Mouse (Mus musculus): ENCODE data around the gene Mtrf1. TPM values are rescaled to one million over a fixed set of nuclear protein-coding genes. Genes with fewer than 3 reads are reported as not detected.
"Not testable (repeated sequence)": the region's sequence is repeated elsewhere in the genome, so short reads cannot be mapped to it uniquely, and the experiment has no call there.

The Mtrf1 gene
- total RNA-seq, 2 experiments from 2014 or later: 12.0 to 21.0 TPM

- ATAC-seq (replicated peaks; ENCODE audit: poor library complexity, severe bottlenecking): no peak
Measured at GRCm38 (mm10) chr14:79444601-79445000, 47.0 kb downstream of the Mtrf1 start.

- peak; percentile 59; the same call in 1 of the 2 replicates for ATAC-seq (replicated peaks; ENCODE audit: poor library complexity, severe bottlenecking)
Measured at GRCm38 (mm10) chr14:79445055-79445620, 47.6 kb downstream of the Mtrf1 start.

GRCm38 (mm10) chr14:79451681-79452590 is 54.4 kb downstream of the Mtrf1 start, which contains the start of gene Kbtbd6:
TSS of gene Kbtbd6 (plus strand) at chr14:79451835.
- ATAC-seq (replicated peaks; ENCODE audit: poor library complexity, severe bottlenecking): peak; percentile 95

- ATAC-seq (replicated peaks; ENCODE audit: poor library complexity, severe bottlenecking): not testable (repeated sequence)
Measured at GRCm38 (mm10) chr14:79452591-79452934, 55.0 kb downstream of the Mtrf1 start.

GRCm38 (mm10) chr14:79460401-79460800 is 62.8 kb downstream of the Mtrf1 start:
- ATAC-seq (replicated peaks; ENCODE audit: poor library complexity, severe bottlenecking): no peak

GRCm38 (mm10) chr14:79460988-79461387 is 63.4 kb downstream of the Mtrf1 start:
- peak; percentile 91 for ATAC-seq (replicated peaks; ENCODE audit: poor library complexity, severe bottlenecking)

GRCm38 (mm10) chr14:79465623-79466022 is 68.1 kb downstream of the Mtrf1 start:
- no peak for ATAC-seq (replicated peaks; ENCODE audit: poor library complexity, severe bottlenecking)

- ATAC-seq (replicated peaks; ENCODE audit: poor library complexity, severe bottlenecking): no peak
Measured at GRCm38 (mm10) chr14:79467621-79468020, 70.0 kb downstream of the Mtrf1 start.

Other genes with a start within 250 kb of the Mtrf1 start
- gene Zfp957, start 150.4 kb upstream of the Mtrf1 start, total RNA-seq (2014; fragmentation: Nextera tagmentation): not detected in 2 replicates
- not detected in 2 replicates for gene Zfp957, start 150.4 kb upstream of the Mtrf1 start, total RNA-seq (2017)
- 84.3 and 97.4 TPM in 2 replicates for gene Rgcc, start 96.1 kb upstream of the Mtrf1 start, total RNA-seq (2014; fragmentation: Nextera tagmentation)
- 241 and 247 TPM in 2 replicates for gene Rgcc, start 96.1 kb upstream of the Mtrf1 start, total RNA-seq (2017)
- 51.5 and 55.2 TPM in 2 replicates for gene Naa16, start 7.0 kb upstream of the Mtrf1 start, total RNA-seq (2014; fragmentation: Nextera tagmentation)
- 47.0 and 47.3 TPM in 2 replicates for gene Naa16, start 7.0 kb upstream of the Mtrf1 start, total RNA-seq (2017)
- gene Kbtbd7, start 28.7 kb downstream of the Mtrf1 start, total RNA-seq (2014; fragmentation: Nextera tagmentation): 6.0 and 10.0 TPM in 2 replicates
- 13.9 and 15.7 TPM in 2 replicates for gene Kbtbd7, start 28.7 kb downstream of the Mtrf1 start, total RNA-seq (2017)
- 0.77 and 1.3 TPM in 2 replicates for gene Kbtbd6, start 54.1 kb downstream of the Mtrf1 start, total RNA-seq (2014; fragmentation: Nextera tagmentation)
- 6.2 and 7.2 TPM in 2 replicates for gene Kbtbd6, start 54.1 kb downstream of the Mtrf1 start, total RNA-seq (2017)
- gene Elf1, start 83.4 kb downstream of the Mtrf1 start, total RNA-seq (2014; fragmentation: Nextera tagmentation): 92.6 and 98.6 TPM in 2 replicates
- gene Elf1, start 83.4 kb downstream of the Mtrf1 start, total RNA-seq (2017): 178 and 188 TPM in 2 replicates
- 15.3 and 28.1 TPM in 2 replicates for gene Wbp4, start 83.7 kb downstream of the Mtrf1 start, total RNA-seq (2014; fragmentation: Nextera tagmentation)
- 70.8 and 75.0 TPM in 2 replicates for gene Wbp4, start 83.7 kb downstream of the Mtrf1 start, total RNA-seq (2017)
- gene Sugt1, start 189.9 kb downstream of the Mtrf1 start, total RNA-seq (2014; fragmentation: Nextera tagmentation): 80.8 and 116 TPM in 2 replicates
- gene Sugt1, start 189.9 kb downstream of the Mtrf1 start, total RNA-seq (2017): 92.4 and 133 TPM in 2 replicates

Measured in granulocyte monocyte progenitor cell, adult 5-6 weeks (primary cell).